Mouse (Mus musculus) spleen, embryonic (tissue): ENCODE data around the gene Gm28729.
"Not testable (repeated sequence)": the region's sequence is repeated elsewhere in the genome, so short reads cannot be mapped to it uniquely, and the experiment has no call there.

Source experiments
- CTCF ChIA-PET: fragments of 350-600 bp; sonication (Branson Sonifier 250); formaldehyde crosslinking; loops from one replicate; lab custom pipeline; 2022; lab: Charles Lee

The Gm28729 gene

DNA sequence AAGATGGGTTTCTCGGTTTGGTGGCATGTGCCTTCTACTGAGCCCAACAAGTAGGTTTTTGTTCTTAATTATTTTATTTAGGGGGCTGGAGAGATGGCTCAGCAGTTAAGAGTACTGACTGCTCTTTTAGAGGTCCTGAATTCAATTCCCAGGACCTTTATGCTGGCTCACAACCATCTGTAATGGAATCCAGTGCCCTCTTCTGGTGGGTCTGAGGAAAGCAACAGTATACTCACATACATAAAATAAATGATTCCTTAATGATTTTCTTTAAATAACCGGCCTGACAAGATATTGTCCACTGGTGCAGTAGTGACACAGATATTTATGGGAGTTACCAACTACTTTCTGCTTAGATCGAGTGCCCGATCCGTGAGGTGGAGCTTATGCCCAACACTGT lies 1.9 kb downstream of the Gm28729 start:
- CTCF ChIA-PET, result no interaction called here

DNA sequence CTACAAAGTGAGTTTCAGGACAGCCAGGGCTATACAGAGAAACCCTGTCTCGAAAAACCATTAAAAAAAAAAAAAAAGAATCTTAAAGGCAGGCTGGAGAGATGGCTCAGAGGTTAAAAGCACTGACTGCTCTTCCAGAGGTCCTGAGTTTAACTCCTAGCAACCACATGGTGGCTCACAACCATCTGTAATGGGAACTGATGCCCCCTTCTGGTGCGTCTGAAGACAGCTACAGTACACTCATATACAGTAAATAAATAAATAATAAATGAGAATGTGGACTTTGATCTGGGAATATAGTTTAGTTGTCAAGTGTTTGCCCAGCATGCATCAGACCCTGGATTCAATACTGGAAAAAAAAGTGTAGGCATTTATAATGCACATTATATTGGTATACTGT lies 3.5 kb downstream of the Gm28729 start:
- CTCF ChIA-PET, result not testable (repeated sequence)

DNA sequence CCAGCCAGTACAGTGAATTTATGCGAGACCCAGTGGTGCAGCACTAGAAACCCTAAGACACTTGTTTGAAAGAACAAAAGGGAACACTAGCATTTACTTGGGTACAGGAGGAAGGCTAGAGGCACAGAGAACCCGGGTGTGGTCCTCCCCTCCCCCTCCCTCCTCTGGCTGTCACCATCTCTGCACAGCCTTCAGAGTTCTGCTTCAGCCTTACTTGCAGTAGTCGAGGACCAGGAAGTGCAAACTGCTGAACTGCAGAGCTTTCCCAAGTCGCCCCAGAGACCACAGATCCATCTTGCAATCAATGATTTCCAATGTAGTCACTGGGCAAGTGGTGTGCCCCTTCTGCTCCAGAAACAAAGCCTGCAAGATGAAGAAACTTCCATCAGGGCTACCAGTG lies 7.6 kb downstream of the Gm28729 start:
- CTCF ChIA-PET, result no interaction called here

DNA sequence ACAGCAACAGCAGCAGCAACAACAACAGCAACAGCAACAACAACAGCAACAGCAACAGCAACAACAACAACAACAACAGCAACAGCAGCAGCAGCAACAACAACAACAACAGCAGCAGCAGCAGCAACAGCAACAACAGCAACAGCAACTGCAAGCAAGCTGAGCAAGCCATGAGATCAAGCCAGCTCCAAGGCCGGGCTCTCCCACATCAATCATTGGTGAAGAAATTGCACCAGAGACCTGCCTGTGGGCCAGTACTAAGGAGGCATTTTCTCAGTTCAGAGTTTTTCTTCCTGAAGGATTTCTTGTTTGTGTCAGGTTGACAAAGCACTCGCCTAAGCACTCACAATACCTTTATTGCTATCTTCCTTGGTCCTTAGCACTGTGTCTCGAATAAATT lies 8.3 kb downstream of the Gm28729 start:
- CTCF ChIA-PET, result no interaction called here

DNA sequence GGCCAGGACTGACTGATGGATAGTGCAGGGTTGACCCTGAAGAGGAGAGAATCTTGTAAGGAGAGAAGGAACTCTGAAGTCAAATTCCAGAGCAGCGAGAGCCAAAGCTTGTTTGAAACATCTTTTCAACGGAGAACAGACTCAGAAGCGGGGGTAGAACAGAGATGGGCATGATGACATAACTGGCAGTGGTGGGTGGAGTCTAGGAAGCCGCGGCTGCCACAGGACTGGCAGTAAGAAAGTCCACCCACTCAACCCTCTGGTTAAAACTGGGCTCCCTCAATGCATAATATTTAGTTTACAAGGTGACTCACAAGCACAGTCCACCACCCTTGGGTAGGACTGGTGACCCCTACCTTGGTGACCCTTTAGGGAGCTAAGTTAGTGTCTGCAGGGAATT lies 9.3 kb downstream of the Gm28729 start:
- CTCF ChIA-PET, result no interaction called here

DNA sequence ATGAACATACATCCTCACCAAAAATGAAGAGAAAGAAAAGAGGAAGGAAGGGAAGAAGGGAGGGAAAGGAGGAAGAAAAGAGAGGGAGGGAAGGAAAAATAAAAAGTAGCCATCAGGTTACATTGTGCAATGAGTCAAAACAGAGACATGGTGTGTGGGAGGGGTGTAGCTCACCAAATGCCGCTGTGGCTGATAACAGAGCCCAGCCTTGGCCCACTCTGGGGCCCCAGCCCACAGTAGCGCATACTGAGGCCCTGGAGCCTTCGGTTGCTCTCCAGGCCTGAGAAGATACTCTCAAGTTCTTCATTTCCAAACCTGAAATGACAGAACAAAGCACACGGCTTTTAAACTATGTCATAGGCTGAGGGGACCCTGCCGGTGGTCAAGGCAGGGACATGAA lies 10.8 kb downstream of the Gm28729 start:
- CTCF ChIA-PET, result no interaction called here

DNA sequence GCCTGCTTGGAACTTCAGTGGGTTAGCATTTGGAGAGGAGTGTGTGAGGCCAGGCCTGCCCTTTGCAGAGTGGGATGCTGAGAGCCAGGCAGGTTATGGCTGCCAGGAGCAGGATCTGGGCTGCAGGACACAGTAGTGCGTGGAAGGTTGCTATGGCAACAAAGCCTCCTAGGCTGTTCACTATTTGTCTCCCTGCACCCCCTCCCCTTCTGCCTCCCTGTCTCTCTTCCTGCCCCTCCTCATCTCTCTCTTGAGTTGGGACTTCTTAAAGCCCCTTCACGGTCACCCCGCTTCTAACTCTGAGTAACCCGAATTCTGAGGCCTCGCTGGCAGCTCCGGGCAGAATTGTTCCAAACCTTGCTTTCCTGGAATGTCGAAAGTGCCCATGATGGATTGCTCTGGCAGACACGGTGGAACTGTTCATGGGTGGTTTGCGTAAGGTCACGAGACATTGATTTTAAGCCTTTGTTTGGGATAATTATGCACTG lies 19.0 kb downstream of the Gm28729 start:
- CTCF ChIA-PET, result no interaction called here

DNA sequence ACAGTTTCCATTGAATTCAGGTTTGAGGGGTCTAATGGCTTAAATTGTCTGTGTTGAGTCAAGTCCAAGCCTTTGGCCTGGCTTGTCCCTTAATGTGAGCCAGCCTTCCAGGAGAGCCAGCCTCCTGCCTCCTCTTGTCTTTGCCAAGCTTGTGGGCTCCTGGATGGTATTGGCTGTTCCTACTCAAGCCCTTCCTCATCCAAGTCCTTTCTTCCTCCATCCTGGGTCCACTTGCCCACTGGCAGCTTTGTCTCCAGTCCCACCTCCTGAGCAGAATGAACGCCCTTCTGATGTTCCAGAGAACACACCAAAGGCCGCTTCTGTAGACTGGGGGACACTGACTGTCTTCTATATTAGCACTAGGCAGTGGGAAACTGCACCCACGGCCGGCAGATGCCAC lies 19.9 kb downstream of the Gm28729 start:
- CTCF ChIA-PET, result no interaction called here

DNA sequence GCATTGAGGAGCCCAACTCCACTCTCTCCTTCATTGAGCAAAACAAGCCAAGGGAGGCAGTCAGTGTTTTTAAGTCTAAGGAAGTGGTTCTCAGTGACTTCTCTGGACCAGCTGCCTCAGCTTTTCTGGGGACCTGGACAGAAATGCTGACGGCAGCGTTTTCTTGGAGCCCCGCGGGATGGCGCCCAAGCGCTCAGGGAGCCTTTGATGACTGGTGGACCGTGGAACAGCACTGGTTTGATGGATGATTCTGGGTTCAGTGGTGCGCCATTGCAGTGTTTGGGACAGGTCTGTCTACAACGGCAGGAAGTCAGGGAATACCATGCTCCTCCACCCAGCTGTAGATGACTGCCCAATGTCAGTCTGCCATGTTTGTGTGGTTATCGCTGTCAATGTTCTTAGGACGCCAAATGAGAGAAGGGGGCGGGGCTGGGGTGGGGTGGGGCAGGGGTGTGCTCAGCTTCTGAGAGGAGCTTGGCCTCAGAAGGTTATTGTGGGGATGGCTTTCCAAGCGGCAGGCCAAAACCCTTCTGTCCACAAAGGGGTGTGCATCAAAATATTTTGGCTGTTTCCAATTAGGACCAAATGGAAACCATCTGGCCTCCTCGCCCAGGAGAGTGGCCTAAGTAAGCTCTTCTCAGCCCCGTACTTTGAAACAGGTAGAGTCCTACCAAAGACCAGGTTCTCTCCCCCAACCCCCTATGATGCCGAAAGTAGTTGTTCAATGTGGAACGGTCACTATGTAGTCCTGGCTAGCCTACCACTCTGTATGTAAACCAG lies 20.8 kb downstream of the Gm28729 start:
- CTCF ChIA-PET, result interaction anchor here (0.6 kb wide), 1 partner anchor 1032 kb away, joined by 3 read pairs; no protein-coding TSS in a partner anchor

DNA sequence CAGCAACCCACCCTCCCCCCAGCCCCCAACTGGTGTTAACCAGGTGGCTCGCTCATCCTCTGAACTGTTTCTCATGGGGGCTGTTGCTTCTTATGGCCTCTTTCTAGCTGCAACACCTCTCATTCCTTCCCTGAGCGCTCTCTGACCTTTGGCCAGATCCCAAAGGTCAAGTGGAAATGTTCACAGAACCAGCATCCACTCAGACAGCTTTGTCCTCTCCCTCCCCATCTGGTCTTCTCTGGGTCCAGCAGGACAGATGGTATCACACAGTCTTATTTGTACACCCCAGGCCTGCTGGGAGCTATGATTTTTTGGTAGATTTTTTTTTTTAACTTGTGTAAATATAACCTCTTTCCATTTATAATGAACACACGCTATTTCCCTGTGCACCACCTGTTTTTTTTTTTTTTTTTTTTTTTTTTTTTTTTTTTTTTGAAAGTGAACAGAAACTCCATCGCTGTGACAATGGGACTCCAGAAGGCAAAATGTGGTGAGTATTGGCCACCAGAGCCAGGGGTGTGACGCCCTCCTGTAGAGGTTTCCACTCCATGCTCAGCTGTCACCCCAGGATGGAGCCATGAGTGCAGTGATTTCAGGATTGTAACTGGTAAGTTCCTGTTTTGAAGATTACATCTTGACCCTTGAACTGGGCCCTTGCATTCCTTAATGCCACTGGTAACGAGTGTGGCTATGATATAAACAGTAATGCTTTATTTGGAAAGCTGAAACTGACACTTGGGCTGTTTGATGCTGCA lies 22.0 kb downstream of the Gm28729 start:
- CTCF ChIA-PET, result interaction anchor here (0.6 kb wide), 1 partner anchor 75 kb away, joined by 6 read pairs; no protein-coding TSS in a partner anchor

DNA sequence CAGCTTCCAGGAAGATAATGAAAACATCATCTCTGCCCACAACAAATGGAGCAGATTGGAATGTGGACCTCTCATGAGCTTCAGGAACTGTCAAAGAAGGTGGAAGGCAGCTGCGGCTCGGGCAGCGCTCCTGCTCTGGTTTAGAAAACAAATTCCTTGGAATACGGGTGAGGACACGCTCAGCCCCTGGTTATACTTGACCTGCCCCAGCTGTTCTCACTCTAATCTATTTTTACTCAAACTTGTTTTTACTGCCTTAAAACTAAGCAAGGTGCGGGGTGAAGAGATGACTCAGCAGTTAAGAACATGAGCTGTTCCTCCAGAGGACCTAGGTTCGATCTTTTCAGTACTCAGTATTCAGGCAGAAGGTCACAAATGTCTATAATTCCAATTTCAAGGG lies 23.8 kb downstream of the Gm28729 start:
- CTCF ChIA-PET, result no interaction called here

DNA sequence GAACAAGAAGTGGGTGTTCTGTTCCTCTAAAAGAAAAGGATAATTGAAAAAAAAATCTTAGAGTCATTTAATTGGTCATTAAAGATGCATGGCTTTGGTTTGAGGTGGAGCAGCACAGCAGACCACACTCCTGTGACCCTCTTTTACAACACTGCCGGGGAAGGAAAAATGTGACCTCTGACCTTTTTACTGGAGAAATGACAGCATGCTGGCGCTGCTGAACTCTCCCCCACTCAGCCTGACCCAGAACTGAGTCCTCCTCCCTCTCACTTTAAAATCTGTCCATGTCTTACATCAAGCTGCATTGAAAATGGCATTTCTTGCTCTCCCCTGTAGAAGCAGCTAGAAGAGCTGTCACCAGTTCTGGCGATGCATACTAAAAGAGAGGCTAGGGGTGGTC lies 31.9 kb downstream of the Gm28729 start:
- CTCF ChIA-PET, result no interaction called here

DNA sequence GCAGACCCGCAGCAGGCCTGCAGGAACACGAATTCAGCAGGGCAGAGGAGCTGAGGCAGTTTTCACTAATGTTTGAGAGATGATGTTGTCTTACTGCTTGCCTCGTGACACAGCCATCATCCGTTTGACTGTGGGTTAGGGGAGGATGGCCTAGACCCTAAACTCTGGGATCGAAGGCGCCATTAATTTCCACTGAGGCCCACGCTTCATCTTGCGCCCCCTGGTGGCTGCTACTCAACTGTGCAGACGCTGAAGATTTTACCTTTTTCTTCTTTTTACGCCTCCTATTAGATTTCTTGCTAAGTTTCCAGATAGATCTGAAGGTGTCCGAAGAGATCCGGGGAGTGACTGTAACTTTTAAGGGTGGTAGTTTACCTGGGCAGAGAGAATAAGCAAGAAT lies 33.3 kb downstream of the Gm28729 start:
- CTCF ChIA-PET, result interaction anchor here (0.6 kb wide), 1 partner anchor 61 kb away, joined by 5 read pairs; no protein-coding TSS in a partner anchor

DNA sequence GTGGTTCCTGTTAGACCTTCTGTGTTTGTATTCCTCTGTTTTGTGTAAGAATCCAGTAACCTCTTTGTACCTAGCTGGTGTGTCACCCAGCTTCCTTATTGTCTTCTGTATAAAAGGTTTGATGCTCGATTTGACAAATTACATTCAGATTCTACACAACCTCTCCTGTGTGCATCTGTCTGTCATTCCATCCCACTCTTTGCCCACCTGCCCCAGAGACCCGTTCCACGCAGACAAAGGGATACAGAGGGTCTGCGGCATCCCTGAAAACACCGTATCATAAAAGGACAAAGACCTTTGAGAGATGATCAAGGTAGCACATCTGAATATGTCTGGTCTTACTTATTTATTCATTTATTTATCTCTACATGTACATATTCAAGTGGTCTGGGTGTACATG lies 37.2 kb downstream of the Gm28729 start:
- CTCF ChIA-PET, result not testable (repeated sequence)

DNA sequence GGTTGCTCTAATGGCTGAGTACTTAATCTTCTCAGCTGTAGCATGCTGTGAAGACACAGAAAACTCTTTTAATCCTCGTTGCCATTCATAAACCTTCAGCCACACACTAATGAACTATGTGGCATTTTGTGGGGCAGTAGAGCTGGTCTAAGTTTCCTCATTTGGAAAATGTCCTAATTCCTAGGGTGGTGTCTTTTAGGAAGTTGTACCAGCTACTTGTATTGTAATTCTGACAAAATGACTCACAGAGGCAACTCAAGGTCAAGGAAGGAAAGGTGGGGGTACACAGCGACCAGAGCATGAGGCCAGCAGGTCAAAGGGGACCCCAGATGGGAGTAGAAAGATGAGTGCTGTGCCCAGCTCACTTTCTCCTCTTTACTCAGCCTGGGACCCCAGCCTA lies 41.4 kb downstream of the Gm28729 start:
- CTCF ChIA-PET, result no interaction called here

DNA sequence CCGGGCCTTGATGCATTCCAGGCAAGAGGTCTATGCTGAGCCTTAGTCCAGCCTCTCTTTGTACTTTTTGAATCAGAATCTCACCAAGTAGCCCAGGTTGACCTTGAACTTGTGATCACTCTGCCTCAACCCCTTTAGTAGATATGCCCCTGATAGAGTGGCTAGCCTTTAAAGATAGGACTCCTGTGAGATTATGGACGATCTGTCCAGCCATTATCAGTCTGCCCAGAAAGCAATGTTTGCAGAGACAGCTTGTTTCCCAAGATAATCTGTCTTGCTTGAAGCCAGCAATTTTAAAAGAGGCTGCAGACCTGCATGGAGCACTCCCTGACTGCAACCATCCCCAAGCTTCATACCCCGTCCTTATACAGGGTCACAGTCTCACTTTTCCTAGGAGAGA lies 42.0 kb downstream of the Gm28729 start:
- CTCF ChIA-PET, result no interaction called here

DNA sequence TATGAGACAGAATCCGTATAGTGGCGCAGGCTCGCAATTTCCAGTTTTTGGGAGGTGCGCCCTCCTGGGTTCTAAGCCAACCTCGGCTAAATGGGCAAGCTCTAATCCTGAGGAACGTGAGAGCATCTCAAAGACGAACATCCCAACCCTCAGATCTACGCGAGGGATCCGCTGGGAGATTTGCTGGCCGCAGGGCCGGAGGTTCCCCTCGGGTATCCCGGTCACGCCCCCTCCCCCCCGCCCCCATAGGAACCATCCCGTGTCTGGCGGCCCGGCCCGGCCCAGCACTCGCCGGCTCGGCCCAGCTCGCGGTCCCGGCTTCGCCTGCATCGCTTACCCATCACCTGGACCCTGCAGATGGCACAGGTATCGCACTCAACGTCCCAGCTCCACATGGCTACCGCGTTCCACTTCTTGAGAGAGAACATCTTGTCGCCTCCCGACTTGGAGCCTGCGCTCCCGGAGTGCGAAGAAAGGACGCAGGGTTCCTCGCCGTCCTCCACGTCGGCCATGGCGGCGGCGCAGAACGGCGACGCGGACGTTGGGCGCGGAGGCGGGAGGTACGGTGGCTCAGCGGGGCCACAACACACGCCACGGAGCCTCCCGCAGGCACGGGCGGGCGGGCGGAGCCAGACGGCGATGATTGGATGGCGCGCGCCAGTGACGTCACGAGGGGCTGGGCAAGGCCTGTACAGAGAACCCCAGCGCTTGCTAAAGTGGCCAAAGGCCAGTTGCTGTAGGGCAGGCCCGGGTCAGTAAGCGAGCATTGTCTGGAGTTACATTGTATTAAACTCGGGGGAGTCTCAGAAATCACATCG lies 46.8 kb downstream of the Gm28729 start, which contains the start of gene Rnf7:
TSS of gene Rnf7 (minus strand) at position 605 of the 818 bp plus-strand sequence.
- CTCF ChIA-PET, result interaction anchor here (0.6 kb wide), 1 partner anchor 229 kb away, joined by 18 read pairs; no protein-coding TSS in a partner anchor

DNA sequence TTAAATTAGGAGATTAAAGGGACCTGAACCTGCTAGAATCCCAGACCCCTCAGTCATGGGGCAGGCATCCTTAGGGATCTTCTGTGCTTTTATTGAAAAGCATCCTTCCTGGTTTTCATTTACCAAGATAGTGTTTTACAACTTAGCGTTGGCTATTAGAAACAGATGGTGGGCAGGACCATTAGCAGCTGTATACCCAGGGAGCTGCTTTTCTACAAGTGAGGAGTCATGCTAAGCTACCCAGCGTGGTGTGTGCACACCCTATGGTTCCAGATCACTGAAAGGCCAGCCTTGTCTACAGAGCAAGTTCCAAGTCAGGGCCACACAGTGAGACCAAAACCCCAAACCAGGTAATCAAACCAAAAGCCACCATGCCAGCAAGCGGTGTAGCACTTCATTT lies 52.7 kb downstream of the Gm28729 start:
- CTCF ChIA-PET, result no interaction called here

DNA sequence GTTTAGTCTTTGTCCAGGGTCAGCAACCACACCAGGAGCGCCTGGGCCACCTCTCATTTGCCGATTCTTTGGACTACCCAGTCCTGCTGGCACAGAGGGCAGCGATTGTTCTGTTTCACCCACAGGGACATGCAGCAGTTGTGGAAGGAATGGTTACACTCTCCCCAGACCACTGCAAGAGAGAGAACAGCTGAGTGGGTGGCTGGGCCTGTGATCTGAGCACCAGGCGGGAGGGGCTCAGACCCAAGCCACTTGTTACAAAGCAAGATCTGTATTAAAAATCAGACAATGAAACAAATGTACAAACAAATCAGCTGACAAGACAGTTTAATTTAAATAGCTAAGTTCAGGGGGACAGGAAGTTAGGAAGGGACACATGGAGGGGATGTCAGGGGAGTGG lies 53.4 kb downstream of the Gm28729 start:
- CTCF ChIA-PET, result not testable (repeated sequence)

DNA sequence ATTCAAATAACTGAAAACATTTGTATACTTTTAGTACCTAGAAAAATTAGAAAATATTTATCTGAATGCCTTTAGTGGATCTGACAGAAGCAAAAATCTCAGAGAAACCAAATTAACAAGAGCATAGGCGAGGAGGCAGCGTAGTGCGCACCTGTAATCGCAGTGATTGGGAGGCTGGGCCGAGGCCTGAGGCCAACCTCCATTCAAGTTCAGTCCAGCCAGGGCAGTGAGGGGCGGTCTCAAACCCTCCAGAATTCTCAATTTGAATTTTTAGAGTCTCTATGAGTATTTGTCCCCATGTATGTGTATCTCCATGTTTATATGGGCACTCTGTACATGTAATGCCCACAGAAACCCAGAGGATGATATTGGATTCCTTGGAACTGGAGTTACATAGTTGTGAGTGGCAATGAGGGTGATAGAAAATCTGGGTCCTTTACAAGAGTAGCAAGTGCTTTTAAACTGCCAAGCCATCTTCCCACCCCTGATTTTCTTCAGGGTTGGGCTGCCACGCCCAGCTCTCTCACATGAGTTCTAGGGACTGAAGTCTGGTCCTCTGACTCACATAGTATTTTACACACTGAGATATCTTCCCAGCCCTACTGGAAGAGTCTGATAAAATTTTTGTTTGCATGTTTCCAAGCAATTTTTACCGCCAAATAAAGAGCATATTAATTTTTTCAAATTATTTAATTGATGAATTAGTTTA lies 54.6 kb downstream of the Gm28729 start:
- CTCF ChIA-PET, result no interaction called here
